Mouse (Mus musculus): ENCODE results near the gene Ccl7.

The Ccl7 gene

GRCm38 (mm10) chr11:82035857-82036256 lies 9.7 kb upstream of the Ccl7 start:
- no peak for DNase-seq

- no peak for DNase-seq
These were observed 7.0 kb upstream of the Ccl7 start, which contains the start of gene Gm17268 for GRCm38 (mm10) chr11:82038535-82038934. Gene Gm17268 (minus strand): TSS chr11:82038562.

DNA sequence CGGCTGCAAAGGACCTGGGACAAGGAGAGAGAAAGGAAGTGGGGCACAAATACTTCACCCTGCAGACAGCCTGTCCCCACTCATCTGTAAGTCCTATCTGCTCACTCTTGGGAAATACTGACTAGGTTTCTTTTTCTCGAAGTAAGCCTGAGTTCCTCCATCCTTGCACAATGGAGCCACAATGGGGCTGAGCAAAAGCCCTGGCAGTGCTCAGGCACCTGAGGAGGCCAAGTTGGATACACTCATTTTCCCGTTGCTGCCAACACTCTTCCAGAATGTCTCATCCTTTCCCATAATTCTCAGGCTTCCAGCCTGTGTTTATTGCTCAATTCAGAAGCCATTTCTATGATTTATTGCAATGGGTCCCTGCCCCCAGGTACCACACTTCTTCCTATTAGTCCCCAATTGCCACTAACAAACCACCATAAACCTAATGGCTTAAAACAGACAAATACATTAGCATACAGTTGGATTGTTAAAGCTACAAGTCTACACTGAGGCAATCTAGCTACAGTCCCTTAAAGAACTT lies 6.3 kb upstream of the Ccl7 start:
- no peak for DNase-seq

DNA sequence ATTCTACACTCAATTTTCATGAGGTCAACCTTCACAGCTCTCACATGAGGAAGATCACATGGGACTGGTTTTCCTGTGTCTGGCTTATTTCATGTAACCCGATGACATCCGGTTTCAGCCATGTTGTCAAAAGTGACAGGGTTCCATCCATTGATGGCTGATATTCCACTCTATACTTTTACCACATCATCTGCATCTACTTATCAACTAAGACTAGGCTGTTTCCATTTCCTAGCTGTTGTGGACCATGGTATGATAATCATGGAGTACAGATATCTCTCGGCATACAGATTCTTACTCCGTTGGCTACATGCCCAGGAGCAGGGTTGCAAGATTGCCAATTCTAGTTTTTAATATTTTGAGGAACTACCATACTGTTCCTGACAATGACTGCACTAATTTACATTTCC lies 3.8 kb upstream of the Ccl7 start:
- DNase-seq, result no peak

DNA sequence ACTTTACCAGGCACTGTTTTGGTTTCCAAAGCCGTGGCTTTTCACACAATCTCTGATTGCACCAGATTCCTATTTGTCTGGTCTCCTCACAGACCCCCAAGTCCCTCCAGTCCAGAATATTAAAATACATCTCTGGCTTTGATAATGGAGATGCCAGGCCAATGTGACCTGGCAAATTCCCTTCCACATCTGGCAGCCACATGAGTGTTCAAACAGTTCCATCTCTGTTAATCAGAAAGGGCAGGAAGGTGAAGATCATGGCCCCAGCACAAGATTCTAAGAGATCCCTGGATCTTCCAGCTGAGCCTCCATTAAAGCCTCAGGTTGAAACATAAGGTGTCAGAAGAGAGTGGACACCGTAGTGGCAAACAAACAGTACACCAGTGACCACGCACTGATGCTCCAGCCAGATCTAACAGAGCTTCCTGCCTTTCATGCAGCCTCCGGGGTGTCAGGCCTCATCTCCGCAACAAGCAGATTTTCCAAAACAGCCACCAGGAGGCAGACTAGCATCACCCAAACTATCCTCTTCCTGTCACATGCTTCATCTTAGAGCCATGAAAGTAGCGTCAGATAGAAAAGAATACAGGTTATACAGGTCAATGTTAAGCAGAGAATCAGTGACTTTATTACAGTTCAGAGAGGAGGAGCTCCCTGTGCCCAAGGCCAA lies 2.4 kb downstream of the Ccl7 start:
- DNase-seq, result peak; percentile 51

DNA sequence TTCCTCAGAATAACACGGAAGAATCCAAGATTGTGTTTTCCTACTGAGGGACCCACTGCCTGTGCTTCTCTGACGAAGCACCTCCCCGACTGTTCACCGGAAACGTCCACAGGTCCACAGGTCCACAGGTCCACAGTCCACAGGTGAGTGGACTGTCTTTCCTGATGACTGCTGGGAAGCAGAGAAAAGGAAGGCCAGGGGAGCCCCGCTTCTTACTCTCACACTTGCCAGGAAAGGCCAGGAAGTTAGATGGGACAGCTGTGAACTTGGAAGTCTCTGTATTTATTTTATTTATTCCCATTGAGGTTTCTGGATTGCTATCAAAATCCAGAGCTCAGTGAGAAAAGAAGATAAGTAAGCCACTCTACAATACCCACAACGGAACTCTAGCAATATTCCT lies 8.3 kb downstream of the Ccl7 start:
- no peak for DNase-seq

- no peak for DNase-seq
These were observed 12.1 kb downstream of the Ccl7 start, which contains the start of gene Ccl11 for GRCm38 (mm10) chr11:82057646-82058045. Gene Ccl11 (plus strand): TSS chr11:82057823.

- no peak for DNase-seq
These were observed 16.7 kb downstream of the Ccl7 start for GRCm38 (mm10) chr11:82062226-82062625.

GRCm38 (mm10) chr11:82063454-82063853 lies 17.9 kb downstream of the Ccl7 start:
- DNase-seq, result no peak

DNA sequence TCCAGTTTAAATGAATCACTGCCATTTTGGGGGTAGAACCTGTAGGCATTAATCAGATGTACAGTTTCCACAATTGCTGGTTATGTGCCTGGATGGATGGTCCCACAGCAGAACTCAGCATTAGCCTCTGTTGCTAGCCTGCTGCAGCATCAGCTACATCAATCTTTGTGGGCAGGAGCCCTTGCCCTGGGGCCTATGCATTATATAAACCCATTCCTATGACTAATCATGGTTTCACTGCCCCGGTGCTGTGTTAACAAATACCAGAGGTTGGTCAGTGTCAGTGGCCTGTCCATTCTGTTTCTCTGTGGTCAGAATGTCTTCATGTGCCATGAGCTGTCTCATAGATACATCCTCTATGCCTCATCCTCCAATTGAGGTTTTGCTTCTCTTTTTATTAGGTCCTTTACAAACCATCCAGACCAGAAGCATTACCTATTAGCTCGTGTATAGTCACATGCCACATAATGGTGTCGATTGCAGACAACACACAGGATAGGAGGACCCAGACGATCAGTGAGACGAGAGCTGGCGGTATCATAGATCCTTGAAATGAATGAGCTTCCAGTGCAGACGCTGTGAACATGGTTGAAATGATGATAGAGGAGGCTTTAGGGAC lies 21.6 kb downstream of the Ccl7 start:
- no peak for DNase-seq

GRCm38 (mm10) chr11:82071076-82071475 lies 25.6 kb downstream of the Ccl7 start:
- no peak for DNase-seq

DNA sequence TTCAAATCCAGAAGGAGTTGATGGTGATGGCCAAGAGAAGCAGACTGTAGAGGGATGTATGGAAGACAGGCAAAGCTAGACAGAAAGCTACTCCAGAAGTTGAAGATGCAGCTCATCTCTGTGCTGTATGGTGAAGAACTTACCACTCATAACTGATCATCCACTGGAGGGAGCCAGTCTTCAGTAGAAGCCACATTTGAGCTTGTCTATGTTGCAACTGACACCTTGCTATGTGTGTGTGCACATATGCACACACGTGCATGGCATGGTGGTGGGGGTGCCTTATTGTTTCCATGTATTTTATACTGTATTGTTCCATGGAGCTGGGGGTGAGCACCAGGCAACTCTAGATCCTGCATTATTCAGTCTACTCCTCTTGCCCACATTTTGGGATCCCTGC lies 26.9 kb downstream of the Ccl7 start:
- DNase-seq, result no peak

GRCm38 (mm10) chr11:82072984-82073383 lies 27.5 kb downstream of the Ccl7 start:
- no peak for DNase-seq

- DNase-seq, result no peak
These were observed 28.2 kb downstream of the Ccl7 start for GRCm38 (mm10) chr11:82073686-82074085.

DNA sequence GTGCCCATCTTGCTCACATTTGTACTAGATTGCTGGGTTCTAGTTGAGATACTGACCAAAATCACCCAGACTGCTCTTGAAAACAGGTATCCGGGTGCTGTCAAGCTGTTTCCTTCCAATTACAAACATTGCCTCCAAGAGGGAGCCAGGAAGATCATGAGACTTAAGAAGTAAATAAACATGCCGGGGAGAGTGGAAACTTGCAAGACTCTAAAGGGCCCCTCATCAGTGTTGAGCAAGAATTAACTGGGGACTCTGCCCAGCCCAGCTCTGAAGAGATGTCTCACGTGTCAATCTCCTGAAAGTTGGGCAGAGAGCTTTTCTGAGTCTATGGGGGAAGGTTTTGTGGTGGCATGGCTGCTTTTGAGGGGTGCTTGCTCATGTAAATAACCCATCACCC lies 31.5 kb downstream of the Ccl7 start:
- DNase-seq, result no peak

GRCm38 (mm10) chr11:82078136-82078730 lies 32.7 kb downstream of the Ccl7 start:
- DNase-seq, result no peak

DNA sequence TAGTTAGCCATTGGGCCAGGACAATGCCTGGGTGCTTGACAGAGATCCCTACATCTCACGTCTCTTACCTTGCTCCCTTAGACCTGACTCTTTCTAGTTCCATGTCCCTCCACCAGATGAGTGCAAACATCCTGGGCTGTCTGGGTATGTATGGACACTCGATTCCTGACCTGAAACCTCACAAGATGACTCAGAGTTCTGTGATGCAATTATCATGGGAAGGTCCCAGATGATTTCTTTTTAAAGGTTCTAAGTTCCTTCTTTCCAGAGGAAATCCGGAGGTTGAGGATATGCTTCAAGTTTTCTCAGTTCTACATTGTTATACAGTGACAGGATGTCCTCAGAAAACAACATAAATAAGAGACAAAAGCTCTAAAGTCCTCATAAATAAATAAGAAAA lies 35.4 kb downstream of the Ccl7 start:
- no peak for DNase-seq

DNA sequence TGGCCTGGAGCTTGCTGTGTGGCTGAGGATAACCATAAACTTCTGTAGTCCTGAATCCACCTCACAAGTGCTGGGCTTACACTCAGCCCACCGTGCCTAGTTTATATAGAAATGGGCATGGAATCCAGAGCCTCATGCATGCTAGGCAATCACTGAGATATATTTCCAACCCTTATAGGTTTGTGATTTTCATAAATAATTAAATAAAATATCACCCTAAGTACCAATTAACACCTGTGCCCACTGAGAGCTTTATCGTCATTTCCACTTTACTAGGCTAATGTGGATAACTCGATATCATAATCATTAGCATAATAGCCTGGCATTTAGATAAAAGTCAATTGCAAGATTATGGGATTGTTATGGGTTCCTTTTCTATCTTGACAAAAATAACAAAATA lies 38.8 kb downstream of the Ccl7 start:
- DNase-seq, result no peak

Measured in thymus, postnatal 14 days (tissue).